Mouse (Mus musculus) cerebellum, postnatal 14 days (tissue): ENCODE results near the gene Gatd1.

Source experiments
- DNase-seq, 2 experiments: peaks; one replicate each; pipeline ENCODE4 v3.0.0; 2021; ENCODE audit warnings: mixed read lengths in 2 of 2

The Gatd1 gene

GRCm38 (mm10) chr7:141441460-141441859 lies 27.5 kb upstream of the Gatd1 start:
- DNase-seq, result peak in 1 of 2 experiments; percentile 15

GRCm38 (mm10) chr7:141440613-141441012 lies 26.7 kb upstream of the Gatd1 start:
- peak; percentile 73 to 87 for DNase-seq

DNA sequence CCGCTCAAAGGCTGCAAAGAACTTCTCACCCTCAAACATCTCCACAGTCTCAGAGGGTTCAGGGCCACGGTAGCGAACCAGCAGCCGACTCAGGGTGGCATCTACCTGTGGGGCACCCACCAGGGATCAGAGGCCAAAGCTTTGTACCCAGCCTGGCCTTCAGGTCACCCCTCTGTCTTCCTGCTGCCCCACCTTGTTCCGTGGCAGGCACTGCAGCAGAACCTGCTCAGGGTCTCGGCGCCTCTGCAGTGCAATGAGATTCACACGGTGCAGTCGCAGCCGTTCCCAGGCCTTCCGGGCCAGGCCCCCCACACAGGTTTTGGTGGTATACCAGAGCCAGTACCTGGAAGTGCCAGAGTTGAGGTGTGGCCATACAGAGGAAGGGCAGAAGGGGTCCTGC lies 25.9 kb upstream of the Gatd1 start:
- peak; percentile 14 to 17 for DNase-seq

GRCm38 (mm10) chr7:141439140-141439679 lies 25.3 kb upstream of the Gatd1 start:
- peak in 1 of 2 experiments; percentile 34 for DNase-seq

DNA sequence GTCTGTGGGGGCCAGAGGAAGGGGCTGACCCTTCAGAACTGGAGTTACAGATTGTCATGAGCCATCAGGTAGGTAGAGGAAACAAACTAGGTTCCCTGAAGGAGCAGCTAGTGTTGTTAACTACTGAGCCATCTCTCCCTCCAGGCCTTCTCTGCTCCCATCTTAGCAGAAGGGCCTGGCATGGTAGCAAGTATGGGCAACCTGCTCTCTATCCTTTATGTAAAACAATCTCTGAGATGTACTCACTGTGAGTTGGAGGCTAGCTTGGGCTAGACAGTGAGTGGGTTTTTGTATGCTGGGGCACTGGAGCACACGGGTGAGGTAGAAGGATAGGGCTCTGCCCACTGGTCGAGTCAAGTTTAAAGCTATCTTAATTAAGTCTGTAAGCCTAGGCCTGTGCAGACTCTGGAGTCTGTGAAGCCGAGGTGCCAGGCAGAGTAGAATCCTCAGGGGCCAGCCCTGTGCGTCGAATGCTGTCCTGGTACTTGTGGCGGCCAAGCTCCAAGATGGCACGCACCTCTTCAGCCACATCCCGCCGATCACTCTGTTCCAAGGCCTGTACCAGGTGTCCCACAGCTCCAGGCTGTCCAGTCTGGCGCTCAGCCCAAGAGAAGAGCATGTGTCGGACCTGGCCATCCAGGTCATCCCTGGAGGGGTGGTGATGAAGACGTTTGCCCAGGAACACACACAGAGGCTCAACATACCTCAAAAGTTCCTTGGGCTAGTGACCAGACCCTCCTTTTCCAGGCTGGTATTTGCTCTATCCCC lies 24.4 kb upstream of the Gatd1 start:
- DNase-seq, result peak; percentile 85 to 90

DNA sequence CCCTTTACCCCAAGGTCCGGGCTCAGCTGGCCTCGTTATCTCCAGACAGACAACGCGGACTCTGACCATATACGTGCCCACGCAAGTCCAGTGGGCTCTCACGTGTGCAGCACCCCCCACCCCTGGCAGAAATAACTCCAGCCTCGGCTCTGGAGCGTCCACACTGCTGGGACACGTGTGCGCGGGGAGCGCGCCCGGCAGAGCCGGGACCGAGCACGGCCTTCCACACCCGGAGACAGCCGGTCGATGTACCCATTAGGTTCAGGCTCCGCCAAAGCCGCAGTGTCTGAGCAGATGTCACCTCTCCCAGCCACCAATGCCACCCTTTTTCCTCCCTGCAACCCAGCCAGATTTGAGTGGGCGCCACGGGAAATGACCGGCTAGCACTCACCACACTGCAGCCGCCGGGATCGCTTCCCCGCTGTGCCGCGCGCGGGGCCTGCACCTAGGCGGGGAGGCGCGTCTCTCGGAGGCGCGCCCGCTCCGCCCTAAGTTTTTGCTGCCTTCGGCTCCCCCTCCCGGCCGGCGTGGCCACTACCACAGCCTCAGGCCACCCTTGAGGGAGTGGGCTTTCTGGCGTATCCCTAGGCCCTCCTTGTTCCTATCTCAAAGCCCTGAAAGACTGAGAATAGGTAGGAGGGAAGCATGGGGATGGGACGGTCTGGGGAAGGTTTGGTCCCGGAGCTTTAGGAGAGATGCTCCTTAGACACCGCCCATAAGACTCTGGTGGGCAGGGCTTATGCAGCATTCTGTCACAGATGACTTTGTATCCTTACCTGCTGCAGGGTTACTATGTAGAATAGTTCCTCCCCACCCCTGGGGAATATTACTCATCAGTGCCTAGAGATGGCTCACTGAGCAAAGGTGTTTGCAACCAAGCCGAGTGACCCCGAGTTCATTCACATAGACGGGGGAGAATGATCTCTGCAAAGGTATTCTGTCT lies 23.5 kb upstream of the Gatd1 start, which contains the start of gene Slc25a22:
Gene Slc25a22, minus strand, starts transcription at position 715 of the 943 bp plus-strand sequence.
- DNase-seq, result peak; percentile 92

- DNase-seq, result peak; percentile 22
Measured at GRCm38 (mm10) chr7:141436523-141436892, 22.6 kb upstream of the Gatd1 start.

- peak; percentile 29 to 37 for DNase-seq
Measured at GRCm38 (mm10) chr7:141435856-141436522, 22.1 kb upstream of the Gatd1 start.

- DNase-seq, result peak; percentile 79 to 81
Measured at GRCm38 (mm10) chr7:141435129-141435855, 21.4 kb upstream of the Gatd1 start.

- peak; percentile 77 to 84 for DNase-seq
Measured at GRCm38 (mm10) chr7:141434464-141434863, 20.5 kb upstream of the Gatd1 start.

DNA sequence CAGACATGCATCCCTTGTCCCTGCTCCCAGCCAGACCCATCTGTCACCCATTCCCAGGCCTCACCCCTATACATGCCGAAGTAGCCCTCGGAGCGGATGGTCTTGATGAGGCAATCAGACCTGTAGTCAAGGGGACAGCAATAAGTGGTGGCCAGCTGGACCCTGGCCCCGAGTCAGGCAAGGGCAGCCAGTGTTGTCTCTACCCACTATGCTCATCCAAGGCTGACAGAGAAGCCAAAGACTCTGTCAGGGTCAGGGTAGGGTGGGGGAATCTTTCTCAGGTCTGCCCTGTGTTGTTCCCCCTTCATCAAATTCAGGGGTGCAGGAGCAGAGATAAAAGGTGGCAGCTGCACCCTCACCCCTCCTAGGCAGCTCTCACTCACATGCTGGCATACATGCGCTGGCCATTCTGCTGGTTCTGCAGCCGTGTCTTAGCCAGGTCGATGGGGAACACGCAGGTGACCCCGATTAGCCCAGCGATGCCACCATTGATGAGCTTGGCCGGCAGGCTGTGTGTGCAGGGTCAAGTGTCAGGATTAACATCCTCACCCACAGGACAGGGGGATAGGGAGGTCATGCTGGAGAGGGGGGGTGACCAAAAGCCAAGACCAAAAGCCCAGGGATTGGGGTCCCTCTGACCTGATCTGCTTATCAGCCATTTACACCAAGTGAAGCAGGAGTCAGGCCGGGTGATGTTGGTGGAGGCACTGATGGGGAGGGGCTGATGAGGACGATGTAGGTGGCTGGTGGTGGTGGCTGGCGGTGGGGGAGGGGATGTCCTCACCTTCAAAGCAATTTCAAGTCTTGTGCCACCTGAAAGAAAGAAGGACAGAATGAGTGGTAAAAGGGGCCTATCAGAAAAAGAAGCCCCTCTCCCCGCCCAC lies 19.8 kb upstream of the Gatd1 start:
- DNase-seq, result peak; percentile 74 to 77

DNA sequence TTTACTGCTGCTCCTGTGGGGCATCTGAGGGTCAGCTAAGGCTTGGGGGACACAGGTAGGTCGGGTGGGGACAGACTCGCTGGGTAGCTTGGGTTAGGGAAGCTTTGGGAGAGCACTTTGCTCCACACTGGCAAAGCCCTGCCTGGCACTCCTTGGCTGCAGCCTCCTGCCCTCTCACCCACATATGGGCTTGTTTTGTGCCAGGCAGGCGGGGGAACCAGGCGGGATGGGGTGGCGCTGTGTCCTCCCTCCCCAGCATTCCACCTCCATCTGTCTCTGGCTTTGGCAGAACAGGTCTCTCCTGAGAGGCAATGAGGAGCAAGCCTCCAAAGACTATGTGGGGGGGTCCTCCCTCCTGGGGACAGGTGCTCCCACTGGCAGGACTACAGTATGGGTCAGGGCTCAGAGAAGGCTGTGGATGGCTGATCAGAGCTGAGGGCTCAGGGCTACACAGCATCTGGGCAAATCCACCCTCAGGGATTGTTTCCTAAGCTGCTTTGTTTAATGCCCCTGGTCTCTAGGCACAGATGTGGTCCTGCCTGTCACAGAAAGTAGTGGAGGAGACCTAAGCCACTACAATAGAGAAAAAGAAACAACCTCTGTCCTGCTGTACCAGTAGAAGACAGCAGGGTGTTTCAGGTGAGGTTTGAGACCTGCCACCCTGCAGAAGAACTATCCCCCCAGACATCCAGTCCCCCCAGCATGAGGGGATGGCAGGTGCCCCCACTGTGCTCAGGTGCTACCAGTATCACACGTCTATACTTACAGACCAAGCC lies 19.0 kb upstream of the Gatd1 start:
- peak; percentile 87 to 92 for DNase-seq

DNA sequence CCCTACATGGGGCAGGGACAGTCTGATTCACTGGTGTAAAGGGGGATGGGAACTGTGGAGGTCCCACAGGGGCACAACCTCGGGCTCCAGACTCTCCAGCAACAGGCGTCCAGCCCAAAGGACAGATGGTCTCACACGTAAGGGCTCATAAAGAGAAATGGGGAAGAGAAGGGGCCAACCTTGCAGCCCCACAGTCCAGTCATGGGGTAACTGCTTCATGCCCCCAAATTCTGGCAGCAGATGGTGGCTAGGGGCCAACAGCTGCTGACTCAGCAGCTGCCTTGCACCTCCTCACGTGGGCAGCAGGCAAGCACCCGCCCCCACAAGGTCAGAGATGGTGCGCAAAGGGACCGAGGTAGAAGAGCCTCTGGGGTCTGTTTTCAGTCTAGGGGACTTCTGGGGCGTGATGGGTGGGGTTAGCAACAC lies 18.3 kb upstream of the Gatd1 start:
- peak; percentile 66 to 78 for DNase-seq

DNA sequence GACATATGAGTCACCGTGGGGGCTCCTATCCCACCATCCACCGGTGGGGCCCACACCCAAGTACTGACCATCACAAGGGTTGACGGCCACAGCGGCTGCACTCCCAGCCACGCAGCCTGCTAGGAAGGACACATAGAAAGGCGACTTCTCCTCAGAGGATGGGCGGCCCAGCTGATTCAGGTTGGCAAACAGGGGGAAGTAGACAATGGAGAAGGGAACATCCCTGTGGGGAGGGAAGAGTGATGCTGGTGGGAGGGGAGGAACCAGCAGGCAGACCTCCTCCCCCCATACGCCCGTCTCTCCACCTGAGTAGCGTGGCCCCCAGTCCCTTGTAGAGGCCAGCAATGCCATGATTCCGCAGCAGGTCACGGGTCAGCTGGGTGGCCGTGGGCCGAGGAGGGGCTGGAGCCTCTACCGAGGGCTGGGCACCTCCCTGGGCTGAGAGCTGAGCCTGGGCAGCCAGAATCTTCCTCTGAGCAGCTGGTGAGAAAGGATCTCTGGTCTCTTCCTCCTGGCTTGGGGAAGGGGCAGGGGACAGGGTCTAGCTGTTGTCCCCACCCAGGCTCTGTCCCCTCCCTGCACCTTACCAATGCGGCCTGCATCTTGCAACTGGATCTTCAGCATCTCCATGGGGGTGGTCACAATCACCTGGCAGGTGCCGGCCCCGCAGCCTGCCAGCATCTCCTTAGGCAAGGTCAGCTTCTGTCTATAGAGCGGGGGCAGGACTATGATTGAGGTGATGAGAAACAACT lies 17.7 kb upstream of the Gatd1 start:
- peak in 1 of 2 experiments; percentile 38 for DNase-seq

DNA sequence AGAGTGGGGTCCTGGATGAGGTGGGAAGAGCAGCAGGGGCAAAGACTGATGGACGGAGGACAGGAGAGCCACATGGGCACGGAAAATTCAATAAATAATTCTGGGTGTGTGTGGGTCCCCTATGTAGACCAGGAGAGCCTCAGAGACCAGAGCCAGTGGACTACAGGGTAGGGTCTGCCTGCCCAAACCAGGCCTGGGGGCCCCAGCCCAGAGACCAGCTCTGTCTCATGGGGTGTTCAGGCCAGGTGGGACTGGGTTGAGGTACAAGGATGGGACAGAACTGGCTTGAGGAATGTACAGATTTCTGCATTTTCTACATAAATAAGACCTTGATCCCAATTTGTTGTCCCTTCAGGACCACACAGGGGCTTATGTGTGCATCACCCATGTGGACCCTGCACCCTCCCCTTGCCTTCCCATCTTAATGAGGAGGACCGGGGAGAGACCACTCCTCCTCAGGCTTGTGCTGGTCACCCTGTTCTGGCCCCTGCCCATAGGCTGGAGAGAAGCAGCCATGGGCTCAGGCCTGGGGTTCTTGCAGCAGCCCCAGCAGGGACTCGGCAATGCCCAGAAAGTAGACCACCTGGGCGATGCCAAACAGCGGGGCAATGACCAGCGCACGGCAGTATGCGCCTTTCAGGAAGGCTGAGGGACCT lies 16.8 kb upstream of the Gatd1 start:
- no peak for DNase-seq

GRCm38 (mm10) chr7:141429840-141430584 lies 16.1 kb upstream of the Gatd1 start:
- DNase-seq, result peak in 1 of 2 experiments; percentile 38

DNA sequence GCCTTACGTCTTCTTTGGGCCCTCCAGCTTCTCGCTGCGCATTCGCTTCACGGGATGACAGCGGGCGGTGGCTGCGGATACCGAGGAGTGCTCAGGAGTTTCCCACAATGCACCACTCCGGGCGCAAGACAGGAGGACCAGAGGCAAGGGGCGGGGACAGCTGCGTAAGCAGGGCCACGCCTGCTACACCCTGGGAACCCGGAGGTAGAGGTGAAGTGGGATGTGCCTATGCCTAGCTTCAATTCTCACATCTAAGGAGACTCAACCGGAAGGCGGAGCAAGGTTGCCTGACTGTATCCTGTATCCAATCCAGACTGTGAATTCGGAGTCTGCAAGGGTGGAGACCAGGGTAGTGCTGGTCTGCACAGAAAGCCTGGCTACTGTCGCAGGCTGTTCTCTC lies 15.4 kb upstream of the Gatd1 start, which contains the start of gene Cend1:
Gene Cend1, minus strand, starts transcription at position 182 of the 400 bp plus-strand sequence.
- DNase-seq, result peak; percentile 82 to 90

GRCm38 (mm10) chr7:141428701-141429100 lies 14.8 kb upstream of the Gatd1 start:
- DNase-seq, result peak in 1 of 2 experiments; percentile 47
